Mouse (Mus musculus): Measurements from ENCODE around the gene Lctl.
A peak's percentile ranks its signal among the peaks of the same experiment; 100 is the strongest.
"Not testable (repeated sequence)": the region's sequence is repeated elsewhere in the genome, so short reads cannot be mapped to it uniquely, and the experiment has no call there.

The Lctl gene

DNA sequence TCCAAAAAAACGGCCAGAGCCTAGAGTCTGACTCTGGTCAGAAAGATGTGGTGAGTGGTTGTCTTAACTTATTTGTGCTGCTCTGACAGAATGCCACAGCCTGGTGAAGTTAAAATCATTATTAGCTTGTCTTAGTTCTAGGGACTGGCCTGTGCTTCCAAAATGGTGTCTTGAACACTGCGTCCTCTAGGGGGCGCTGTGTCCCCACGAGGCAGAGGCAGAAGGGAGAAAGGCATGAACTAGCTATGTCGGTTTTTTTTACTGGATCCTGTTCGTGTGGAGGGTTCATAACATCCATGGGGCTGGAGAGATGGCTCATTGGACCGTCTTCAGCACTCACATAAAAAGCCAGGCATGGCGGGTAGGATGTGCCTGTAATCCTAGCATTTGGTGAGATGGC, 3.0 kb downstream of the Lctl start:
- DNase-seq (ENCODE audit: low spot score in 2 of 2) = peak; percentile 25 to 62

DNA sequence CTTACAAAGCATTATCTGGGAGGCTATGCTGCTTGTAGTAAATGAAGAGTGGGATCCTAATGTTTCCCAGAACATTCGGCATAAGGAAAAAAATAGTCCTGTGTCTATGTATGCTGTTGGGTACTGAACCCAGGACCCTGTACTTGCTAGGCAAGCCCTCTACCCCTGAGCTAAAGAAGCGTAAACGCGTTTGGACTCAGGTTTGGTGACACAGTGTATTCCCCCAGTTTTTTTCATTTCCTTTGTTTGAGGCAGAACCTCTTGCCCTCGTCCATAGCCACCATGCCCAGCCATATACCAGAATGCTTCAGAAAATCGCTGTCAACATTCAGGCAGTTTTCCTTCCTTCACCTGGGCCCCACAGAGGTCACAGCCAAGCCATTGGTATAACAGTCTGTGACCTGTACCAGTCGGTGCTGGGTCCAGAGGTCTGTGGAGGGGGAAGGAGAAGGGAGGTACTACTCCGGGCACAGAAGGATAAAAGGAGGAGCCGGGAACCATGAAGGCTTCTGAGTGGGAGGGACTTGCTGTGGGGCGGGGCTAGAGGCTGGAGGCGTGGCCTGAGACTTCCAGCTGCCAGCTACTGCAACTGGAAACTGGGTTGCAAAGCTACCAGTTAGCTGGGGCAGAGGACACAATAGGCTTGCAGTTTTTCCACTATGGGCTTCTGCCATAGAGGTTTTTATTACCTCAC, 3.8 kb downstream of the Lctl start:
- DNase-seq (ENCODE audit: low spot score in 2 of 2) = no peak

GRCm38 (mm10) chr9:64122601-64123000, 5.7 kb downstream of the Lctl start:
- DNase-seq (ENCODE audit: low spot score in 2 of 2) = no peak

DNA sequence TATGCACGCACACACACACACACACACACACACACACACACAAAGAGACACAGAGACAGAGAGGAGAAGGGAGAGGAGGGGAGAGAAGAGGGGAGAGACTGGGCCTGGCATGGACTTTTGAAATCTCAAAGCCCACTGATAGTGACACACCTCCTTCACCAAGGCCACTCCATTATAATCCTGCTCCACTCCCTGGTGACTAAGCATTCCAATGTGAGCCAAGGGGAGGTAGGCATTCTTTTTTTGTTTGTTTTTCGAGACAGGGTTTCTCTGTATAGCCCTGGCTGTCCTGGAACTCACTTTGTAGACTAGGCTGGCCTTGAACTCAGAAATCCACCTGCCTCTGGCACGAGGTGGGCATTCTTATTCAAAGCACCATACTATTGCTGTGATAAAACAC, 7.9 kb downstream of the Lctl start:
- not testable (repeated sequence) for DNase-seq (ENCODE audit: low spot score in 2 of 2)

GRCm38 (mm10) chr9:64125307-64125706, 8.4 kb downstream of the Lctl start:
- DNase-seq (ENCODE audit: low spot score in 2 of 2) = no peak

- no peak for DNase-seq (ENCODE audit: low spot score in 2 of 2)
Observed at GRCm38 (mm10) chr9:64126121-64126520, 9.2 kb downstream of the Lctl start.

DNA sequence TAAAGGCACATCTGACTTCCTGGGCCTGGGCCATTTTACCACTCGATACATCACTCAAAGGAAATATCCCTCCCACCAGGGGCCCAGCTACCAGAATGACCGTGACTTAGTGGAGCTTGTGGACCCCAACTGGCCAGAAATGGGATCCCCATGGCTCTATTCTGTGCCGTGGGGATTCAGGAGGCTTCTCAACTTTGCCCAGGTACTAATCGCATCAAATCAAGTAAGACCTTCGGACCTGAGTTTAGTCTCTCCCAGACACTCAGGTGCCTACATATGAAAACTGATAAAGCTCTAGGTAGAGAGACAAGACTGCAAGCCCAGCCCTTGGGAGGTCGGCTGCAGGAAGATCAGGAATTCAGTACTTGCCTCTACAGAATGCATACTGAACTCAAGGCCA, 14.7 kb downstream of the Lctl start:
- DNase-seq (ENCODE audit: low spot score in 2 of 2) = no peak

DNA sequence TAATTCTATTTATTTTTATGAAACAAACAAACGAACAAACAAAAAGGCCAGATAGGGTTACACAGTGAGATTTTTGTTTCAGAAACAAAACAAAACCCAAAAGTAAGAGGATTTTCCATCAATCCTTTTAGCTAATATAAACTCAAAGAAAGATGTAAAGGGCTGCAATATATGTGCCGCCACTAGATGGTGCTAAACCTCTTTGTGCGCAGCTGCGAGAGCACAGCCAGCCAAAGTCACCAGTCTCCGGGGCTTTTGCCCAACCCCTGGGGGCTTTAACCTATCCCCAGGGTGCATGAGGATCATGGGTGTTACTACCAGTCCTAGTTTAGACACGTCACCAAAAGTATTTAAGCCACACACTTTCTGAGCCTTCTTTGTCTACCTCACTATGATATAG, 21.9 kb downstream of the Lctl start:
- peak; percentile 12 to 52 for DNase-seq (ENCODE audit: low spot score in 2 of 2)

DNA sequence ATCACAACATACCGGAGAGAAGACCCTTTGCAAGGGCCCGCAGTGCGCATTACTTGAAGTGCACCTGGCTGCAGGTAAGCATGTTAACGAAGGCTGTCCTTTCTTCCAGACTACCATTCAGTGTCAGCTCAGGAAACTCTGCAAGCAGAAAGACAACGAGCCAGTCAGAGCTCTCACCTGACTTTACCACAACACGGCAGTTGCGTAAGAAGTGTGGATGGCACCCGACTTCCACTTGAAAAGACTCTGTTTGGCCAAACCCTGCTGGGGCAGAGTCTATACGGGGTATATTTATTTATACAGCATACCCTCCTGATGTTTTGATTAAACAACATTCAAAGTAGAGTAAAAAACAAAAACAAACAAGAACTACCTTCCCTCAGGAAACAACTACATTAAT, 22.9 kb downstream of the Lctl start:
- DNase-seq (ENCODE audit: low spot score in 2 of 2) = no peak

DNA sequence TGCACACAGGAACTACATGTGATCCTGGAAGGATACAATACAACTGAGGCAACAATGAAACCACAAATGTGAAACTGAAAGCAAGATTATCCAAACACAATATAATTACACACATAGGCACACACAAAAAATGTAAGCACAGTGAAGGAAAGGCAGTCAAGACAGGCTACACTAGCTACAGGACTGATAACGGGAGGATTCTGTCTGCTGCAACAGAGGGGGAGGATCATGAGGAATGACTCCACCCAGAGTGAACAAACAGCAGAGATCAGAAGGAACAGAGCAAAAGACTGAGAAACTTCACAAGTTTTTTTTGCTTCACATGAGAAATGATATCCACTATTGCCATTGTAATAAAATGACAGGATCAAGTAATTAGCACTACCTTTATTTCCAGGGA, 39.7 kb downstream of the Lctl start:
- no peak for DNase-seq (ENCODE audit: low spot score in 2 of 2)

GRCm38 (mm10) chr9:64160471-64160870, 43.5 kb downstream of the Lctl start:
- DNase-seq (ENCODE audit: low spot score in 2 of 2) = no peak

GRCm38 (mm10) chr9:64169967-64170366, 53.0 kb downstream of the Lctl start:
- not testable (repeated sequence) for DNase-seq (ENCODE audit: low spot score in 2 of 2)

GRCm38 (mm10) chr9:64172145-64172815, 55.3 kb downstream of the Lctl start:
- no peak for DNase-seq (ENCODE audit: low spot score in 2 of 2)

DNA sequence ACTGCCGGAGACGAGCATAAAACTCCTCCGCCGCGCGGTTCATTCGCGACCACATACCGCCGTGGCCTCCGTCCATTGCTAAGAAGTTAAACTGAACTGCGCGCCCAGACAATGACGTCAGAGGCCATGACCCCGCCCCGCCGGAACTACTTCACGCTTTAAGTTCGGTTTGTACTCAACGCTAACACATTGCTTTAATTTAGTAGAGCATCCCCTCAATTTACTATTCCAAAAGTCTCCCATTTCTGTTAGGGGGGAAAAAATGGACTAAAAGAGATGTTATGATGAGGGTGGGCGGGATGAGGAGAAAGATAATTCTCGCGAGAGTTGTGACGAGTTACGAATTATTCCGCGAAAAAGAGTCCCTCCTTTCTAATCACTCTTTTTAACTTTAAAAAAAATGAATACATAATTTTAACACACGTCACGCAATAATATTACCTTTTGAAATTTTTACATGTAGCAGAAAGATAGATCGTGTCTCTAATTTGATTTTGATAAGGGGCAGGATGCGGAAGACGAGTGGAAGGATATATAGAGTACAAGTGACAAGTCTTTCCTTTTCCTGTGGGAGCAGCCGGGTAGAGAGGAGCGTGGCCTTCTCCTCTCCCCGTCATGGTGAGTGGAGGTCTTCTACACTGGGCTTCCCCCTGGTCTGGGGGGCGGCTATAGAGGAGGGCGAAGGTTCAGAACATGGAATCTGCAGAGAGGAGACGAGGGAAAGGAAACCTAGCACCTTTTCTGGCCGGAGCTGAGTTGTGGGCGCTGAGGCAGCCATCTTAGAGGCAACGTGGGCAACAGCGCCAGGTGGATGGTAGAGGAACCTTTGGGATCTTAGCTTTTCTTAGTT, 56.1 kb downstream of the Lctl start, which contains the start of the genes Zwilch and Rpl4:
Zwilch (minus strand) TSS at position 289 of the 850 bp plus-strand sequence.
Rpl4 (plus strand) TSS at position 560 of the 850 bp plus-strand sequence.
- DNase-seq (ENCODE audit: low spot score in 2 of 2) = peak; percentile 73 to 82

- DNase-seq (ENCODE audit: low spot score in 2 of 2) = no peak
Observed at GRCm38 (mm10) chr9:64173666-64174220, 56.8 kb downstream of the Lctl start.

GRCm38 (mm10) chr9:64174341-64174740, 57.4 kb downstream of the Lctl start:
- no peak for DNase-seq (ENCODE audit: low spot score in 2 of 2)

DNA sequence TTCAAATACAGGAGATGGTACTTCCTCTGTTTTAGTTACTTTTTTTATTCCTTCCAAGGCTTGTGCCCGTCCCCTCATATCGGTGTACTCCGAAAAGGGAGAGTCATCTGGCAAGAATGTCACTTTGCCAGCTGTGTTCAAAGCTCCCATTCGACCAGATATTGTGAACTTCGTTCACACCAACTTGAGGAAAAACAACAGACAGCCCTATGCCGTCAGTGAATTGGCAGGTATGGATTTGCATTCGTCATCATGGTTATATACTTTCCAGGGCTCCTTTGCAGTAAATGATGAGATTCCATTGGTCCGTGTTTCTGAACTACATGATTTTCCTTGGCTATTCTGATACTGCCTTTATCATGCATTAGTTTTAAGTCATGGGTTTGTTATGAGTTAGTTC, 57.8 kb downstream of the Lctl start:
- no peak for DNase-seq (ENCODE audit: low spot score in 2 of 2)

- DNase-seq (ENCODE audit: low spot score in 2 of 2) = no peak
Observed at GRCm38 (mm10) chr9:64175378-64175777, 58.4 kb downstream of the Lctl start.

DNA sequence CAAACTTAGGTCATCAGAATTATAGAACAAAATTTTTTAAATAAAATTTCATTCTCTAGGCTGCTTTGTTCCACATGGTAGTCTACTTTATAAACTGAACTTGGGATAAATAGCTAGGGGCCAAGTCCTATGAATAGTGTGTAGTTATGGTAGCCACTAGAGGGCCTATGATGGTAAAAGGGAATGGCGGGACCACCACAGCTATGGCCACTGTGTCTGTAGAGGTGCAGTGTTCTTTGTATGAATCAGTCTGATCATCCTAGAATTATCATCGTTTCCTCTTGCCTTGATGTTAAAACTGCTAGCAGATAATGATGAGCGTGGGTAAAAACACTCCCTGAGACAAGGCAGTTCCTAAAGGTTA, 61.6 kb downstream of the Lctl start:
- DNase-seq (ENCODE audit: low spot score in 2 of 2) = peak in 1 of 2 experiments; percentile 10

DNA sequence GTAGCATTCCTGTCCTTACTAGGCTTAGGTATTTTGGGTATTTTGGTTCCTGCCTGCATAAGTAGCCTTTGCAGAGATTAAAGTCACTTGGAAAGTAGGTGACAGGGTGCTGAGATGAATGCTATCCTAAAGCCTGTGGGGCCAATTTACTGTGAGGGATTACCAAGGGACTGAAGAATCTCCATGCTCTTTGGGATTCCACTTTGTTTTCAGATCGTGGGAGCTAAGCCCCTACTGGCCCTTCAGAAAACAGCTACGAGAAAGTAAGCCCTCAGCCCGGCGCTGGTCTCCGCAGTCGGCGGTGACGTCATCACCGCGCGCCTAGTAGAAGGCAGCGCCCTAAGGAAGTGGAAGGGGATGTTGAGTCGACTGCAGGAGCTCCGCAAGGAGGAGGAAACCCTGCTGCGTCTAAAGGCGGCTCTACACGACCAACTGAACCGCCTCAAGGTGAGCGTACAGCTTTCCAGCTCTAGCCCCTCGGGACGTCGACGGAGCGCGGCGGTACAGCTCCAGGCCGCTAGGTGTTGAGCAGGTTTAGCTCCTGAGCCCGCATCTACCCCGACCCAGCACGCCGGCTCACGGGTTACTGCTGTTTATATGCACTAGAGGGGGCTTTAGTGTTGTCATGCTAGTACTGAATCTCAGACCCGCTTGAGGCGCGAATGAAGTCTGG, 62.2 kb downstream of the Lctl start, which contains the start of gene Snapc5:
Snapc5 (plus strand) TSS at position 301 of the 673 bp plus-strand sequence.
- peak; percentile 87 to 89 for DNase-seq (ENCODE audit: low spot score in 2 of 2)

GRCm38 (mm10) chr9:64183295-64183694, 66.3 kb downstream of the Lctl start:
- not testable (repeated sequence) for DNase-seq (ENCODE audit: low spot score in 2 of 2)

Data from thymus, postnatal 10 days (tissue).